Mouse (Mus musculus) adrenal gland (tissue): ENCODE data around the gene Vwa5b1.

Experiments
- intact Hi-C: fragments of 180-260 bp; cut with DNase I; formaldehyde crosslinking; loops from one replicate; pipeline ENCODE4 v1.15.1; 2025

The Vwa5b1 gene

DNA sequence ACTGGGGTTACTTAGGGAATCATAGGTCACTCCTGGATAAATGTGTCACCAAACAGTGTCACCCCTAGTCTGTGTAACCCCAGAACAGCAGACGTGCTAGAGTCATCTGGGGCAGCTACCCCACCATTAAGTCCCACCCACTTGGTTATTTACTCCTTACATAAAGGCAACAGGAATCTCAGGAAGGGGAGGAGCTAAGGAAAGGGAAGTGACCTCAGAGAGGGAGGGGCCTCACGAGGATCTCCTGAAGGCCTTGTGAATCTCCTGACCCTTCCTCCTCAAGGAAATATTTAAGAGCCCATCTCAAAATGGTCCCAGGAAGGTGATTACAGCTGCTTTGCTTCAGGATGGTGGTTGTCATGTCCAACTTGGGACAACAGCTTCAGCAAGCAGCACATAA is 103.9 kb downstream of the Vwa5b1 start:
- intact Hi-C loops: no loop called here

GRCm38 (mm10) chr4:138530011-138530410 is 105.7 kb downstream of the Vwa5b1 start:
- intact Hi-C loops: no loop called here

- intact Hi-C loops: no loop called here
These were observed 110.0 kb downstream of the Vwa5b1 start for GRCm38 (mm10) chr4:138525684-138526083.

DNA sequence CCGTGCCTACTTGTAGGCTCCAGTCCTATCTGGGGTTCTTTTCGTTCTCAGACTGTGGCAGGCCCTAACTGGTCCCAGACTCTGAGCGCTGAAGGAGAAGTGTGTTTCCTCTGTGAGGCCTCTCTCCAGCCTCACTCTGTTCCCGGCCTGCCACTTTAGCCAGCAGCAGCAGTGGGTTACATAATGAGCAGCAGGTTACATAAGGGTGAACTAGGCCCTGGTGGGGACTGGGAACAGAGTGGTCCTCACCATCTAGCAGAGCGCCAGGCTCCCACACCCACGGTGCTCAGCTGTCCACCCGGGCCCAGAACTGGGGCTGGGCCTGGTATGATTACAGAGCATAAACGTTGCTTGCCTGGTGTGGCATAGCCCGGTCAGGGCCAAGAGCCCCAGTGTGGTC is 110.9 kb downstream of the Vwa5b1 start:
- intact Hi-C loops: no loop called here

DNA sequence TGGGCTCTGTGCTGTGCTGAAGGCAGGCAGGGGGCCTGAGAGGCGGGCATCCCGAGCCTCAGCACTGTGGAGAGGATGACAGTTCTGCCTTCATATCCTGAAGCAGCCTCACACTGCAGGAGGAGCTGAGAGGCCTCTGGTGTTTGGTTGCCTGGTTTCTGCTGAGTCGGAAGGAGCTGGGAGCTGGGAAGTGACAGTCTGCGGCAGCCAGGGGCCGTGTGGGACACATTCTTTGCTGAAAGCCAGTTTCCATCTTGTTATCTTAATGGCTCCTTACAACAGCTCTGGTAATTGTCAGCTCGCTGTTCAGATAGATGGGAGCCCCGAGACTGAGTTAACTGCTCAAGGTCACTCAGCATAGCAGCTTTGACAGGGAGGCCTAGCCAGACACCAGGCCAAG is 111.9 kb downstream of the Vwa5b1 start:
- intact Hi-C loops: no loop called here

DNA sequence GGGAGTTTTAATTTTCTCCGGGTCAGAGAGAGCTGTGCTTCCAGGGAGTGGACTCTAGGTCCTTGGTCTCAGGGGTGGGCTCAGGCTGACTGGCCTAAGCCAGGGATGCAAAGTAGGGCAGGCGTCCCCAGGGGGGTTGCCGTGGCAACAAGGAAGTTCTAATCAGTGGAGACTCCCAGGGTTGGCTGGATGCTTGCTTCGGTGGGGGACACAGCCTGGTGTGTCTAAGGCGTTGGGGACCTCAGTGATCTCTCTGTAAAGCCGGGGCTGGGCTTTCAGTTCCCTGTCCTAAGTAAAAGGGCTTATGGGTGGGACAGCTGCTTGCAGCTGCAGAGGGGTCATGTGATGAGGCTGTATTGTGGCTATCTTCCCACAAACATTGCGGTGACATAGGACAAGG is 113.4 kb downstream of the Vwa5b1 start:
- intact Hi-C loops: no loop called here

DNA sequence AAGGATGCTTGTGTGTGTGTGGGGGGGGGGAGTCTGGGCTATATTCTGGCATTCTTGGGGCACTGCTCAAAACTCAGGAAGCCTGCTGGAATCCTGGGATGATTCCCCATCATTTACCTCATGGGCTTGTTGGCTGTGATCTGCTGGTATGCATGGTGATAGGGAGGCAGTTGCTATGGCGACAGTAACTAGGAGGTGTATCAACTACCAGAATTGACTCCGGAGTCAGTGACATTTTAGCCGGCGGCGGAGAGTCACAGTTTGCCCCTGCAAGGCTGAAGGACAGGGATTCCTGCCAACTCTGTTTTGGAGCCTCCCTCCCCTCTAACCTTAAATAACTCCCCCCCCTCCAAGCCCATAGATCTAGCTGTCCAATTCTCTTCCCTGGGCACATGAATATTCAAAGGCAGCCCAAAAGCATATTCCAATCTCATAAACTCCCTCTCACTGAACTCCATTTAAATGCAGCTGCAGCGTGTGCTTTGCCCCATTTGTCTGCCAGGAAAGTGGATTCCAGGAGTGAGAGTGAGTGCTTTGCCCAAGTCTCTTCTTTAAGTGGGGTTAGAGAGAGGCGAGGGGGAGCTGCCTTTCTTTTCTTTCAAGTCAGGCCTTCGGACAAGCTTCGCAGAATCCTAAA is 118.4 kb downstream of the Vwa5b1 start:
- intact Hi-C loops: no loop called here

GRCm38 (mm10) chr4:138516448-138516847 is 119.2 kb downstream of the Vwa5b1 start:
- intact Hi-C loops: no loop called here
